Mouse (Mus musculus) fat pad, adult 2 months (tissue): ENCODE measurements around the gene Rragc.
"Not testable (repeated sequence)": the region's sequence is repeated elsewhere in the genome, so short reads cannot be mapped to it uniquely, and the experiment has no call there.

Source experiments
- DNase-seq: peaks from one replicate; pipeline ENCODE4 v3.0.0-alpha.2; 2011; ENCODE audit warnings: low read depth, low spot score; ENCODE audit errors: extremely low read depth

Gene Rragc

DNA sequence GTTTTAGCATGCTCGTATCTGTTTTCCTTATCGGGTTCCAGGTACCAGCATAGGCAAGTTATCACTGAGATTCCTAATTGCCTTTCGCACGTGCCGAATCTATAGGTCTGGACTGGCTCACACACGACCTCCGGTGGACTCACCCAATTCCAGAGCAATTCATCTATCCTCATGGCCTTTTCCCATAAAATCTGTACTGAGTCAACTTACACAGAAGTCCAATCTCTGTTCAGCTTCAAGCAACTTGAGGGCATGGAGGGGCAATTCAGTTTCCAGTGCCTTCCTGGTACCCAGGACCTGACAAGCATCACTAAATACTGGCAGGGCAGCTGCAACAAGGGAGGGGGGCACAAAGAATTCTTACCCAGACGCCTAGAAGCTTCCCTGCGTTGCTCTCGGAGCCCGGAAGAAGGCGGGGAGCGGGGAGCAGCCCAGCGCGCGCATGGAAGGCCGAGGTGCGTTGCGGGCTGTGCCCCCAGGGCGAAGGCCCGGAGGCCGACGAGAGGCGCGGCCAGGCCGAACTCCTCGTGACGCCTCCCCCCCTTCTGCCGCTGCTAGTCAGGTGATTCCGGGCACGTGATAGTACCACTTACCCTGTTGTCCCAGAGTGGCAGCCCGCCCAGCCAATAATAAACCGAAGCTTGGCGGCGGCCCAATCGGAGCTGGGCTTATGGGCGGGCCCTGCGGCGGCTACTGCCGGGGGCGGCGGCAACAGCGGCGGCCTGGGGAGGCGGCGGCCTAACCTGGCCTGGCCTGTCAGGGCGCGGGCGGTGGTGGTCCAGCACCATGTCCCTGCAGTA is at the start of gene Rragc:
TSS of gene Rragc (plus strand) at position 699 of the 800 bp plus-strand sequence.
- DNase-seq, result no peak

DNA sequence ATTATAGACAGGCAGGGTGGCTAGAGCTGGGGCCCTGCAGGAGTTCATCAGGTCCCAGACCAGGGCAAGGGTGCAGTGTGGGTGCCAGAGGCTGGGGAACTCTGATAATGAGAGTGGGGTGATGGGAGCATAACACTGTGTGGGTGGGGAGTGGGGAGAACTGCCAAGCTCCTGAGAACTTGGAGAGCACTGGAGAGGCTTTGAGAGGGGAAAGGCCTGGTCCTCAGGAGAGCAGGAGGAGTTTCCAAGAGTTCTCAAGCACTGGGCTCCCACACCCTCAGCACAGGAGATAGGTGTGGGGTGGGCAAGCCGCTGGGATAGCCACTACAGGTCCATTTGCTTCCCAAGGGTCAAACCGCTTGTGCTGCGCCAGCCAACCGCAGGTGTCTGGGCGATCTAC is 23.5 kb upstream of the Rragc start:
- no peak for DNase-seq

DNA sequence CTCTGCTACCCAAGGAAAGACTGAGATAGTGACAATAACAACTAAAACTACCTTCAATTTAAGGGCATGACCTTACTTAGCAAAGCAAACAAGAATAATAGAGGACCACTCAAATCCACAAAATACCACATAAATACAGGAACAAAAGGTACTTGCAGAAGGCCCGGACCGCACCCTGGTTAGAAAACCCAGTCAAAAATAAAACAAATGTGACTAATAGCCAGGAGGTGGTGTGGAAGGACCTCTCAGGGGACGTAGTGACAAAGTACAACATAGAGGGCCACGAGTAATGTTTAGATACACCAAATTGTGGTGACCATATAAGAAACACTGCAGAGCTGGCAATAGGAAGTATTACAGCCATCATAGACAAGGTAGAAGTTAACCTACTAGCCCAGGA is 23.0 kb upstream of the Rragc start:
- DNase-seq, result no peak

DNA sequence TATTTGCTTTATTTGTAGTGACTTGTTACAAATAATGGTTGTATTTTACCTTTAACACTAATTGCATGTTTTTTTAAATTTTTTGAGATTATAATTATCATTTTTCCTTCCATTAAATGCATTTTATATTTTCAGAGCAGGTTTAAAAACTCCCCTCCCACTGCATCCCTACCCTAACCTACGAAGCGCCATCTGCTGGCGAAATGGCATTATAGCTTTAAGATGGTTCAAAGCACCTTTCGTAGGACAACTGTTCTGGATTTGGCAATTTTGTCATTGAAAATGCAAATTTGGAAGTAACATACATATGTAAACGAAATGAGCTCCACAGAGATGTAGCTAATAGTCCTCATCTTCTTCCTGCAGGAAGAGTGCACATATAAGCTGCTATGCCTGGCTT is 18.6 kb upstream of the Rragc start:
- no peak for DNase-seq

DNA sequence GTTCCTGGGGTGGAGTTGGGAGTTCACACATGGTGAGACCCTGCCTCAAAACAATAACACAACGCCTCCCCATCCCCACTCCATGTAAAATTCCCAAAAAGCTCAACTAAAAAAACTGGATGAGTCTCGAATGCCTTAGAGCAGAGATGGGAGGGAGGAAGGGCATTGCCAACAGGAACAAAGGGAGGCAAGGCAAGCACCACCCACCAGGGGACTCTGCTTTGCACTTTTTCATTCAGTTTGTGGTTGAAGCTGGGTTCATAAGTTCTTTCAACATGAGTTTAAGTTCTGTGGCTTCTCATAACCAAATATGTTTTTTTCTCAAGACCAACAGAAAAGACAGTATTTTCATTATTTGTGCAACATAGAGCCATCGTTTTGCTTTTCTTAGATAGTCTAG is 13.8 kb upstream of the Rragc start:
- DNase-seq, result no peak

DNA sequence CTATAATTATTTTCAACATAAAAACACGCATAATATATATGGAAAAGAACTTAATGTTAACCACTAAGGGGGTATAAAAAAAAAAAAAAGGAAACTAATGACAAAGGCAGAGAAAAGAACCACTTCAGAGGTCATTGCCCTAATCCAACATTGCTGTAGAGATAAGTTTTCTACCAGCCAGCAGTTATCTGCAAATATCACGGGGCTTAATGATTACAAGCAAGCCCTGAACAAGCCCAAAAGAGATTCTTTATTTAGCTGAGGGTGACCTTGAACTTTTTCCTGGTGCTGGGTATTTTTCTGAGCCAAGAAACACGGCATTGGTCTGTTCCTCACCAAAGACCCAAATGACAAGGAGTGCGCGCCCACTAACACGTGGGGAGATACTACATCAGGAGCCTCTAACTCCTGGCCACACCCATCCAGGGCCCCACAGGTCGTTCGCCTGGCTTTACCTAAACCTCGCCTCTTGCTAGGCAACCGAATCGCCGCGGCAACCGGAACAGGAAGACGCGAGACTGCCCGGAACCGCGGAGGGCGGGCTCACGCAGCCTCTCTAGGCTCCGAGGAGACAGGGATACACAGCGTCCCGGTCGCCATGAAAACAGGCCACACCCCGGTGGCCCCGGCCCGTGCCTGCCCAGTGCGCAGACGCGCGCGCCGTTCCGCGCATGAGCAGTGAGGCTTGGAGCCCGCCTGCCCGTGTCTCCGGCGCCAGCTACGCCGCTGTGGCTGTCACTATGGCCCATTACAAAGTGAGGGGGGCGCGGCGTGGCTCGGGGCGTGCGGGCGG is 12.7 kb upstream of the Rragc start, which contains the start of gene Mycbp:
TSS of gene Mycbp (plus strand) at position 500 of the 793 bp plus-strand sequence.
- peak; percentile 54 for DNase-seq

DNA sequence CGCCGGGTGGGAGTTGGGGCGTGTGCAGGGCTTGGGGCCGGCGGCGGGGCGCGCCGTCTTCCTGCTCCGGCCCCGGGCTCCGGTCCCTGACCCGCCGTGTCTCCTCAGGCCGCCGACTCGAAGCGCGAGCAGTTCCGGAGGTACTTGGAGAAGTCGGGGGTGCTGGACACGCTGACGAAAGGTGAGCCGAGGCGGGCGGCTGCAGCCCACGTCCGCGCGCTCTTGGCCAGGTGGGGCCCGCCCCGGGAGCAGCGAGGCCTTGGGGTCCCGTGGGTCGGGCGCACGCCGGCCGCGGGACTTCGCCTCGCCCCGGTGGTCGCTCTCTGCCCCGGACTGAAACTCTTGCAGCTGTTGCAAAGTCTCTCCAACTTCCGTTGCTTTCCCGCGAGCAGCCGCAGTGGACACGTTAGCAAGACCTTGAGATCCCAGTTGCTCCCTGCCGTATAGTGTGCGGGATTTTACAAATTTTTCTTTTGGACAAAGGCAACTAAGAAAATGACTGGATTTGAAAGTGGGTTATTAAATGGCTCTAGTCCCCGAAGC is 12.0 kb upstream of the Rragc start:
- DNase-seq, result no peak

DNA sequence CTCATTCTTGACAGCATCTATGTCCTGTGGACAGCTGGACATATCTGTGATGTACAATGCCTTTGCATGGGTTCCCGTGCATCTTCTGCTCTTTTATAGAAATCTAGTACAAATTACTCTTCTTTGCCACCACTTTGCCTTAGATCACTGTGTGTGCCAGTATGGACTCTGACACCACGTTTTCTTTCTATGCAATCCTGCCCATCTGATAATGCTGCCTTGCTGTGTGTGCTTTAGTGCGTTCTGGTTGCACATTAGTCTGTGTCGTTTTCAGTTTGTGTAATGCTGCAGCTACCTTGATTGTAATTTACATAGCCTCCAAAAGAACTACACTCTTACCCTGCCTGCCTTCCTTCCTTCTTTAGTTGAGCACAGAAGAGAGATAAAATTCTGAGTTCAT is 5.7 kb upstream of the Rragc start:
- DNase-seq, result no peak

DNA sequence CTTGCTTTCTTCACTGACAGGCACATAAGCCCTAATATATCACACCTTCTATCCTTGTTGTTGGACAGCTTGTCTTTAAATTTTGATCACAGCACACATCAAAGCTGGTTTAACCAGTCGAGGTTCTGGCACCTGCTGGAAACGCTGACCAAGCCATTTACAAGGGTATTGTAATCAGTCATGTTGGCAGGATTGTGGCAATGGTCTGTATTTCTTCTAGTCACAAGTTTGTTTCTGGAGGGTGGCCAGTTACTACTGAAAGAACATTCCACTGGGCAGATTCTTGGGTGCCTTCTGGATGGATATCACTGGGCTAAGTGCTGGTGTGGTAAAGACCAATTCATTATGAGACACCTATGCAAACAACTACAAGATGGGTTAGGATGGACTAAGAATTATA is 4.8 kb upstream of the Rragc start:
- DNase-seq, result peak; percentile 66

DNA sequence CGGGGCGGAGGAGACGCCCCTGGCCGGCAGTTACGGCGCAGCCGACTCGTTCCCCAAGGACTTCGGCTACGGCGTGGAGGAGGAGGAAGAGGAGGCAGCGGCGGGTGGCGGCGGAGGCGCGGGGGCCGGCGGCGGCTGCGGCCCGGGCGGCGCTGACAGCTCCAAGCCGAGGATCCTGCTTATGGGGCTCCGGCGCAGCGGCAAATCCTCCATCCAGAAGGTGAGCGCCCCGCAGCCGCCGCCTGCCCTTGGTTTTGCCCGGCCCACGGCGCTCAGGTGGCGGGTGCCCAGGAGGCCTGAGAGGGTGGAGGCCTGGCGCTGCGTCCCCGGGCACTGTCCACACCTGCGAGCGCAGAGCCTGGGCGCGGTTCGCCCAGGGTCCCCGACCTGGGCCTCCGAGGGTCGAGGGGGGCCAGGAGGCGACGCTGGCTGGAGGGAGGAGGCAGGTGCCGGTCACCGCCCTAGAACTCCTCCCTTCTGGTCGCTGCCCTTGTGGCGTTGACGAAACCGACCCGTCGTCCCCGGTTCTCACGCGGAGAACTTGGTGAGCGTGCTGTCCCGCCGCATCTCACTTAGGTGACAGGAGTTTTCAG is 398 bp downstream of the Rragc start, which contains the start of gene 4930535I16Rik:
TSS of gene 4930535I16Rik (minus strand) at position 475 of the 593 bp plus-strand sequence.
- no peak for DNase-seq

DNA sequence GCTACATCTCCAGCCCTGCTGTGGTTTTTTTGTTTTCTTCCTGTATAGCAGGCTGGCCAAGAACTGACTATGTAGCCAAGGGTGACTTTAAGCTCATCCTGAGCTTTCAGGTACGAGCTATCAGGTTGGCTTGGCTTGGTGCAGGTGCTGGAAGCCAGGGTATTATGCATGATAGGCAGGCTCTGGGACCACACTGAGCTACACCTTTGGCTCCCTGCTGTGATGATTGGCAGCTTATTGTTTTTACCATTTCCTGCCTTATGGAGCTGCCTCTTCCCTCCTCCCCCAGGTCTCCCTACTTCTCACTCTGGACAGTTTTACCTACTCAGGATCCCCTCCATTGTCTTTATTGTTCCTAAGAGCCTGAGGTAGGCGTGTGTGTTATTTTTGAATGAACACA is 1.6 kb downstream of the Rragc start:
- DNase-seq, result no peak

DNA sequence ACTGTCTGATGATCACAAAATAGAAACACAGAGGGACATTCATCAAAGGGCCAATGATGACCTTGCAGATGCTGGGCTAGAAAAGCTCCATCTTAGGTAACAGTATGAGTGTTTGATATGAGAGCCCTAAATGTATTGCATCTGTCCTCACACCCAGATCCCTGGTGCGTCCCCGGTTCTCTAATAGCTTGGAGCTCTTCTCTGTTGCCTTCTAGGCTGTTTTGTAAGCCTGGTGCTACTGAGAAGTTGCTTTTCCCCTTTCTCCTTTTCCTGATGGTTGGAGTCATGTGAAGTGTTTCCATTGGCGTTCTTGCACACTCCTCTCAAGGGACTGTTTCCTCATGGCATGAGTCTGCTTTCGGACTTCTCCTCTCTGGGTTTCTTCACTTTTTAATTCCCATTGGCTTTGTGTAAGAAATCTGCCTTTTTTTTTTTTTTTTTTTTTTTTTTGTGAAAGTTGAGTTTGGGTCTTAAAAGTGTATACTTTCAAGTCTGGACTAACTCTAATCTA is 3.9 kb downstream of the Rragc start:
- DNase-seq, result no peak

DNA sequence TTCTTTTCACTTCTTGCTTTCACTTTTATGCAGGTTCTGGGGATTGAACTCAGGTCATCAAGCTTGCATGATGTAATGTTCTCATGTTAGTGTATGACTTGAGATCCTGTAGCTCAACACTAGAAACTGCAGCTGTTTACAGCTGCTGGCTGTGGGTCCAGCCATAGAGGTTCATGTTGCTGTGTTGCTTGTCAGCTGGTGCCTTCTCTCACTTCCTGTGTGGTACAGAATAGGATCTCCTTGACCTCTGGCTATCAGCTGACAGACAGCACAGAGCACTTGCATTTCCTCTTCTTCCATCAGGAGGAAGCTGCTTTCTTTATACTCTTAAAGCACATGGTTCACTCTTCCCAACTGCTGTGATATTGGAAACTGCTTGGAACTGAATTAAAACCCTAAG is 10.7 kb downstream of the Rragc start:
- DNase-seq, result no peak

DNA sequence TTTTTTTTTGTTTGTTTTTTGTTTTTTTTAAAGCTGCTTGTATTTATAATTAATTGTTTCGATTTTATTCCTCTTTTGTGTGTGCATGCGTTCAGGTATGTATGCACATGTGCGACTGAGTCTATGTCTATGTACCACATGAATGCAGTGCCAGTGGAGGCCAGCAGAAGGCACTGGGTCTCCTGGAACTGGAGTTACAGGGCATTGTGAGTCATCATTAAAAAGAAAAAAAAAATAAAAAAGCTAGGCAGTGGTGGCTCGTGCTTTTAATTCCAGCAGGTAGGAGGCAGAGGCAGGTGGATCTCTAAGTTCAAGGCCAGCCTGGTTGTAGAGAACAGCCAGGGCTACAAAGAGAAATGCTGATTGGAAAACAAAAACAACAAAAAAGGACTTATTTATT is 12.7 kb downstream of the Rragc start:
- DNase-seq, result no peak

DNA sequence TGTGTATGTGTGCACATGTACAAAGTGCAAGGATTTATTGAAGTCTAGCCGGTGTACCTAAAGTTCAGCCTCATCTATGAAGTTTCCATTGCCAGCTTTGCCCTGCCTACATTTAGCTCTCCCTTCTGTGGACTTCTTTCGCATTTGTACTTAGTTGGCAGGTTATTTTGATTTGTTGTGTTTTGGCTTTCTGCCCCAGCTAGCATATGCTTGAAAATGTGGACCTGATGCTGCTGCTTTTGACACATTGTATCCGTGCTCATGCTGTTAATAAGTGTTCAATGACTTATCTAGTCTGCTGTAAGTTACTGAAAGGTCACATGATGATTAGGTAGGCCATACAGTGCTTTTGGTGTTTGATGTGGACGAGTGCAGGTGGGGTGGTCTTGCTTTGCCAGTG is 17.1 kb downstream of the Rragc start:
- no peak for DNase-seq

DNA sequence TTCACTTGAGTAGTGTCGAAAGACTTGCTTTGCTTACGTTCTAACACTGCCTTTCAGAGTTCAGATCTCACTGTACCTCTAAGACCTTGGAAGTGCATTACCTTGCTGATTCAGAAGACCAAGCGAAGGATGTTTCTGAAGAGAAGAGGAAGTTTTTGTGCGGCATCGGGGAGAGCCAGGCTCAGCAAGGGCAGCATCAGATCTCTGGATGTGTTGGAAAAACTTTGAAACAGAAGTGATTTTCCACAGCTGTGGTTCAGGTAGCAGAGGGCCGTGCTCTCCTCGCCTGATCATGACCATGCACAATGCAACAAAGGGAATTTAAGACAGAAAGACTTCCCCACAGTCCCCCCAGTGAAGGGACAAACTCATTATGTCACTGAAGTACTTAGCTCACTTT is 18.8 kb downstream of the Rragc start:
- no peak for DNase-seq

DNA sequence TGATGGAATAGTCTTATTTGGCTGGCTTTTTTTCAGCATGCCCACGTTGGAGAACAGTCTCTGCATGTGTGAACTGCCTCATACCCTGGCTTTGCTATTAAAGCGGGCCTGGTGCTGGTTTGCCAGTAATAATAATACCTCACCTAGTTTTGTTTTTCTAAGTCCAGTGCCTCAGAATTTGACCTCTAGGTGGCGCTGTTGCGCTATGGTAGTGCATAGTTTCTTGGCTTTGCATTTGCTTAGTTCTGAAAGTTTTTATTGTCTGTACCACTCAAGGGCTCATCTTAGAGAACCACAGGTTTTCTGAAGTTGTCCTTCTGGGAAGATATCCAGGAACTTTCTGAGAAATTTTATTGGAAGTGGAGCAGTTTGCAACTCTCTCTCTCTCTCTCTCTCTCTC is 22.6 kb downstream of the Rragc start:
- no peak for DNase-seq

DNA sequence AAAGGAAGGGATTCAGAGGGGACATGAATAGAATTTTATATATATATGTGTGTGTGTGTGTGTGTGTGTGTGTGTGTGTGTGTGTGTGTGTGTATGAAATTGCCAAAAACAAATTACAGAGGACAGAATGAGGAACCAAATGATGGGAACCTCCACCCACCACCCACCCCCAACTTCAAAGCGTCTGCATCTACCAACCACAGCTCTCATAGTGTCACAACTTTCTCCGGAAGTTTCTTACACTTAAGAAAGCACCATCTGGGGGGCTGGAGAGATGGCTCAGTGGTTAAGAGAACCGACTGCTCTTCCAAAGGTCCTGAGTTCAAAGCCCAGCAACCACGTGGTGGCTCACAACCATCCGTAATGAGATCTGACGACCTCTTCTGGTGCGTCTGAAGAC is 23.6 kb downstream of the Rragc start:
- DNase-seq, result not testable (repeated sequence)

DNA sequence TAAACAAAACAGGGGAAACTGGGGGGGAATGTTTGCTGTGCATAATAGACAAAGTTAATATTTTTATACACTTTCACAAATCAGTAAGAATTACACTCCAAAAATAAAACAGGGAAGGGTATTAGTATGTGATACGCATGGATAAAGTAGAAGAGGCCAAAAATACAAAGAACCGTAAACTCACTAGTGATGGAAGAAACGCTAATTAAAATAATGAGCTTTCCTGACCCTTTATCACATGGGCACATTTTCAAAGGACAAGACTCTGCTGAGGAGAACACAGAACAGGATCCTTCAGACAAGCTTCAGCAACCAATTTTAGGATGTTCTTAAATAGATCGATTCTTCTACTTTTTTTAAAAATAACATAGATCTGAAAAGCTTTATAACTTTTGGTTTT is 29.5 kb downstream of the Rragc start:
- no peak for DNase-seq

DNA sequence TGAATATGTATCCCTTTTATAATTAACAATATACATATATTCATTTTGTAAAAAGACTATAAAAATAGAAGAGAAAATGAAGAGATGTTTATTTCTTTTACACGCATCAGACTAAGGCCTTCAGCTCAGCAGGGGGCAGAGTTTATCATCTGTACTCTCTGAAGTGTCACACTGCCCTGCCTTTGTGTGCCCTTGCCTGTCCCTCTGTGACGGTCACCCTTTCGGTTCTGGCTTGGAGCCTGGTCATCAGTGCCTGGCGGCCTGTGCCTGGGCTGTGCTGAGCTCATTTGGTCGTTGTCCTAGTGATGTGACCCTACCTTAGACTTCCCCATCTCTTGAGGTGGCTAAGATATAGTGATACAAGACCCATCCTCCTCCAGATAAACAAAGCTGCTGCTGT is 29.9 kb downstream of the Rragc start:
- no peak for DNase-seq

DNA sequence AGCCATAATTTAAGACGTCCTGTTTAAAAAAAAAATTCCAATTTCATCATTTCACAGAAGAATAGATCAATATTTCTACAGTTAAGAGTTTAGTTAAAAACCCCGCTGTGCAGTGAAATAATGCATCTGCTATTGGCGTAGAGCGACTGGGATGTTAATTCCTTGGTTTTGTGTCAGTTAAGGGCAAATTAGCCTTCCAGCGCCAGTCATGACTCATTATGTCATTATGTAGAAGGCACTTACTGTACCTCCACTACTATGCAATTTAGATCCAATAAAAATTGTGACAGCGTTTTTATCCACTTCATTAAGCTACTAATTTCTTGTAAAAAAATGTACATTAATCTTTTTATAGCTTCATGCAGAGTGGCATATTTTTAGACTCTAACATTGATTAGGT is 31.7 kb downstream of the Rragc start:
- no peak for DNase-seq
